Mouse (Mus musculus) spleen, adult 12 weeks (tissue): ENCODE data around the gene Olfr1085.
"Not testable (repeated sequence)": the region's sequence is repeated elsewhere in the genome, so short reads cannot be mapped to it uniquely, and the experiment has no call there.

Experiments
- DNase-seq: peaks from one replicate; pipeline ENCODE4 v3.0.0; 2022; ENCODE audit warnings: low spot score

Olfr1085 gene

DNA sequence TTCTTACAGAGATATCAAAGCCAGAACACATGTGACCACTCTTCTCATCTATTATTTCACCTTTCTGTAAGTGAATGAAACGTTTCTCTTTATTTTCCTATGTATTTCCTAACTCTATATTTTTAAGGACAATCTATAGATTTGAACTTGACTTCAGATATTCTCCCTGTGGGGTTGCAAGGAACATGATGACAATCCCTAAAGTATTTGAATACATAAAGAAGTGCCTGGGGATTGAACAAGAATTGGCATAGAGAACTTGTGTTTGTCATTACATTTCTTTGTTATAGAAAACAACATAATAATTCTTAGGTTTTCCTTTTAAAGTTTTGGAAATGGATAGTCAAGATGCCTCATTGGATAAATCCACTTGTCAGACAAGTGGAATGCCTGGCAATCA, at the start of gene Olfr1085:
Gene Olfr1085, minus strand, starts transcription at position 101 of the 400 bp plus-strand sequence.
- DNase-seq: no peak

DNA sequence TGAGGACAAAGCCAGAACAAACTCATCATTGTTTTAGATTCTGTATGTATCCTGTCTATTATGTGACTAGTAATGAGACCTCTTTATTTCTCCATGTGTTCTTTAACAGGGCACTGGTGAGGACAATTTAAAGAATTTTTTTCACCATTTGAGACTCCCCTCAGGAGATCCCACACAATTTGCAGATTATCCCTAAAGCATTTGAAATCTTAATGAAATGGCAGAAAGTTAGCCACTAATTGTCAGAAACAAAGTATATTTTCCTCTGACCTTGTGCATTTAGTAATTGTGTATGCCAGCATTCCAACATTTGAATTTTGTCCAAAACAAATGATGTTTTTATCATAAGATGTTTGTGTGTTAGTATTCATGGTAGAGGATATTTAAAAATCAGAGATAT, 36.5 kb upstream of the Olfr1085 start, which contains the start of gene Olfr1087:
Gene Olfr1087, minus strand, starts transcription at position 101 of the 400 bp plus-strand sequence.
- no peak for DNase-seq

DNA sequence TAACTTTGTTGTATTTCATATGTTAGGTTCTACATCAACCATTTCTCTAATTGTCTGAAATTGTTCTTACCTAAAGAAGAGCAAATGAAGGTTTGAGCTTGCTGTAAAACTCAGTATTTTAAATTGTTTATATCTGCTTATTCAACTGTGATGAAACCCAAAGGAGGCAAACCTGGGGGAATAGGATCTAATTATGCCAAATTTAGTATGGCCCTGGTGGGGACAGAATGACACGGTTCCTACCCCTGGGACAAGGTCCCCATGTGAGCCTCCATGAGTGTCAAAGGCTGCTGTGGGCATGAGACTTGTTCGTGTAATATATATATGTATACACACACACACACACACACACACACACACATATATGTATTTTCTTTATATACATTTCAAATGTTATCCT, 18.2 kb upstream of the Olfr1085 start, which contains the start of gene Olfr1086:
Gene Olfr1086, minus strand, starts transcription at position 101 of the 400 bp plus-strand sequence.
- no peak for DNase-seq

DNA sequence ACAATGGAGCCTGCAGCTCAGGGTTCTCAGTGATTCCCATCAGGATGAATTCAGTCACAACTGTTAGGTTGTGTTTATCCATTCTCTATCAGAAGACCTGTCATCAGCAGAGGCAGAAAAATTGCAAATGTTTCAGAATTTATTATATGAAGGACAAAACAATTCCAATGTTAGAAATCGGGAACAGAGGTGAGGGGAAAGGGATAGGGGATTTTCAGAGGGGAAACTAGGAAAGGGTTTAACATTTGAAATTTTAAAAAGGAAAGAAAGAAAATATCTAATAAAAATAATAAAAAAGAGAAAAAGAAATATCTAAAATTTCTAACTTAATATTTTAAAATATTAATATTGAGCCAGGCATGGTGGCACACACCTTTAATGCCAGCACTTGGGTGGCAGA, 22.2 kb downstream of the Olfr1085 start, which contains the start of gene Olfr1084:
Gene Olfr1084, minus strand, starts transcription at position 101 of the 400 bp plus-strand sequence.
- not testable (repeated sequence) for DNase-seq
